Mouse (Mus musculus) retina, adult 2 months (tissue): ENCODE data around the gene Cnksr3.

Experiments used
- DNase-seq: peaks from one replicate; pipeline ENCODE4 v3.0.0-alpha.2; 2012; ENCODE audit warnings: low read depth, low spot score

Gene Cnksr3

GRCm38 (mm10) chr10:7149671-7150595, 62.1 kb downstream of the Cnksr3 start:
- no peak for DNase-seq

- DNase-seq: no peak
Measured at GRCm38 (mm10) chr10:7145614-7146013, 66.4 kb downstream of the Cnksr3 start.

- no peak for DNase-seq
Measured at GRCm38 (mm10) chr10:7144081-7144783, 67.8 kb downstream of the Cnksr3 start.

GRCm38 (mm10) chr10:7142287-7142686, 69.8 kb downstream of the Cnksr3 start:
- no peak for DNase-seq

- DNase-seq: no peak
Measured at GRCm38 (mm10) chr10:7140282-7140681, 71.8 kb downstream of the Cnksr3 start.

GRCm38 (mm10) chr10:7138049-7138448, 74.0 kb downstream of the Cnksr3 start:
- no peak for DNase-seq

- no peak for DNase-seq
Measured at GRCm38 (mm10) chr10:7135751-7136150, 76.3 kb downstream of the Cnksr3 start.

GRCm38 (mm10) chr10:7133005-7133404, 79.0 kb downstream of the Cnksr3 start:
- no peak for DNase-seq

GRCm38 (mm10) chr10:7131441-7131840, 80.6 kb downstream of the Cnksr3 start:
- DNase-seq: no peak

GRCm38 (mm10) chr10:7127828-7128227, 84.2 kb downstream of the Cnksr3 start:
- DNase-seq: no peak

- no peak for DNase-seq
Measured at GRCm38 (mm10) chr10:7126882-7127281, 85.2 kb downstream of the Cnksr3 start.

- DNase-seq: no peak
Measured at GRCm38 (mm10) chr10:7126287-7126686, 85.8 kb downstream of the Cnksr3 start.

- no peak for DNase-seq
Measured at GRCm38 (mm10) chr10:7124993-7125392, 87.0 kb downstream of the Cnksr3 start.

- no peak for DNase-seq
Measured at GRCm38 (mm10) chr10:7122294-7122693, 89.7 kb downstream of the Cnksr3 start.

GRCm38 (mm10) chr10:7120206-7120605, 91.8 kb downstream of the Cnksr3 start:
- no peak for DNase-seq

- no peak for DNase-seq
Measured at GRCm38 (mm10) chr10:7118258-7119077, 93.6 kb downstream of the Cnksr3 start.

GRCm38 (mm10) chr10:7117785-7118184, 94.3 kb downstream of the Cnksr3 start:
- DNase-seq: no peak

GRCm38 (mm10) chr10:7114796-7115195, 97.2 kb downstream of the Cnksr3 start:
- DNase-seq: no peak

- no peak for DNase-seq
Measured at GRCm38 (mm10) chr10:7113747-7114146, 98.3 kb downstream of the Cnksr3 start.

GRCm38 (mm10) chr10:7113144-7113543, 98.9 kb downstream of the Cnksr3 start:
- no peak for DNase-seq

- DNase-seq: no peak
Measured at GRCm38 (mm10) chr10:7111462-7112000, 100.5 kb downstream of the Cnksr3 start.

GRCm38 (mm10) chr10:7103872-7104271, 108.2 kb downstream of the Cnksr3 start:
- no peak for DNase-seq
